Mouse (Mus musculus) hindbrain, embryonic 13.5 days (tissue): ENCODE data around the gene Syndig1. TPM values are rescaled to one million over a fixed set of nuclear protein-coding genes. Genes with fewer than 3 reads are reported as not detected.

Experiments used
- polyA plus RNA-seq: library from polyadenylated mRNA; unstranded; fragments of >200 nt; fragmentation: Nextera tagmentation; extraction: Ambion mirVana; gene quantifications from 2 replicates; pipeline ENCODE4 v1.2.1, GENCODE M21; 2015

The Syndig1 gene
- polyA plus RNA-seq, 1 experiment from 2014 or later: 26.2 TPM

Other genes with a start within 250 kb of the Syndig1 start
- gene C530025M09Rik, start 2.0 kb downstream of the Syndig1 start, polyA plus RNA-seq: 1.1 and 1.4 TPM in 2 replicates